Mouse (Mus musculus): ENCODE data around the gene Myh3. TPM values are rescaled to one million over a fixed set of nuclear protein-coding genes. Genes with fewer than 3 reads are reported as not detected.

Myh3 gene
- polyA plus RNA-seq, 1 experiment from 2014 or later: 0.30 TPM

- H3K27ac ChIP-seq (ENCODE audit: low read depth): no peak overlapping the region
- H3K9ac ChIP-seq (ENCODE audit: low read length): no peak overlapping the region
- no peaks in the 10 kb centered on the region for H3K4me1 ChIP-seq (replicated peaks; ENCODE audit: control insufficient read depth, insufficient read depth, low read length)
- WGBS: 83% methylated on average over 6 of the region's 6 CpGs
- no peaks in the 10 kb centered on the region for H3K27me3 ChIP-seq (replicated peaks; ENCODE audit: control insufficient read depth, insufficient read depth, low read length)
- no peak overlapping the region for H3K4me3 ChIP-seq (ENCODE audit: low read depth, low read length)
- H3K36me3 ChIP-seq (ENCODE audit: control insufficient read depth, insufficient read depth, low read length): no peaks in the 10 kb centered on the region
- ATAC-seq (replicated peaks; ENCODE audit: low FRiP score, low TSS enrichment, low read depth) (no peak), DNase-seq (ENCODE audit: low spot score) (no peak)
- no peak overlapping the region for H3K4me2 ChIP-seq (ENCODE audit: low read length)
- no peaks in the 10 kb centered on the region for H3K9me3 ChIP-seq (ENCODE audit: control insufficient read depth, low read length)
Observed at GRCm38 (mm10) chr11:67134654-67135053, 56.6 kb downstream of the Myh3 start.

DNA sequence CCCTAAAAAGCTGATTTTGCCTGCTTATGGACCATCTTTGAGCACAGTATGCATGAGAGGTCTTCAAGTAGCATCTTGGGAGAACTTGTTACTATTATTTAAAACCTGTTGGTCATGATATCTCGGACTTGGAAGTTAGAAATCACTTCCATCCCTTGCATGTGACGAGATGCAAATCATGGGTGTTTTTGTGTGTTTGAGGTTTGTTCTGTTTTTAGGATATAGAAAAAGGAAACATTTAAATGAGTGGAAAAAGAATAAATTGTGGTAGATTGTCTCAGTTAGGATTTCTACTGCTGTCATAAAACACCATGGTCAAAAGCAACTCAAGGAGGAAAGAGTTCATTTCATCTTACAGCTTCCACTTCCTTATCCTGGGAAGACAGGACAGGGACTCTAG lies 57.4 kb downstream of the Myh3 start:
- Histone ChIP-seq H3K27me3 (replicated peaks; ENCODE audit: control insufficient read depth, insufficient read depth, low read length) (no peaks in the 10 kb centered on the region), H3K4me1 (replicated peaks; ENCODE audit: control insufficient read depth, insufficient read depth, low read length) (no peaks in the 10 kb centered on the region), H3K4me2 (ENCODE audit: low read length) (no peak overlapping the region), H3K9ac (ENCODE audit: low read length) (no peak overlapping the region), H3K36me3 (ENCODE audit: control insufficient read depth, insufficient read depth, low read length) (no peaks in the 10 kb centered on the region), H3K27ac (ENCODE audit: low read depth) (no peak overlapping the region), H3K9me3 (ENCODE audit: control insufficient read depth, low read length) (no peaks in the 10 kb centered on the region), H3K4me3 (ENCODE audit: low read depth, low read length) (no peak overlapping the region)
- DNase-seq (ENCODE audit: low spot score) (no peak), ATAC-seq (replicated peaks; ENCODE audit: low FRiP score, low TSS enrichment, low read depth) (no peak)
- WGBS: 88% methylated on average over 2 of the region's 2 CpGs

GRCm38 (mm10) chr11:67139556-67139955 lies 61.5 kb downstream of the Myh3 start:
- DNase-seq (ENCODE audit: low spot score) (no peak), ATAC-seq (replicated peaks; ENCODE audit: low FRiP score, low TSS enrichment, low read depth) (no peak)
- Histone ChIP-seq H3K9me3 (ENCODE audit: control insufficient read depth, low read length) (no peaks in the 10 kb centered on the region), H3K36me3 (ENCODE audit: control insufficient read depth, insufficient read depth, low read length) (no peaks in the 10 kb centered on the region), H3K27ac (ENCODE audit: low read depth) (no peak overlapping the region), H3K4me1 (replicated peaks; ENCODE audit: control insufficient read depth, insufficient read depth, low read length) (no peaks in the 10 kb centered on the region), H3K27me3 (replicated peaks; ENCODE audit: control insufficient read depth, insufficient read depth, low read length) (no peaks in the 10 kb centered on the region), H3K4me2 (ENCODE audit: low read length) (no peak overlapping the region), H3K4me3 (ENCODE audit: low read depth, low read length) (no peak overlapping the region), H3K9ac (ENCODE audit: low read length) (no peak overlapping the region)
- 60% methylated on average over 8 of the region's 8 CpGs for WGBS

- DNase-seq (ENCODE audit: low spot score): no peak
- ATAC-seq (replicated peaks; ENCODE audit: low FRiP score, low TSS enrichment, low read depth): no peak
- H3K27ac ChIP-seq (ENCODE audit: low read depth): no peak overlapping the region
- H3K4me1 ChIP-seq (replicated peaks; ENCODE audit: control insufficient read depth, insufficient read depth, low read length): no peaks in the 10 kb centered on the region
- H3K4me2 ChIP-seq (ENCODE audit: low read length): no peak overlapping the region
- 60% methylated on average over 5 of the region's 5 CpGs for WGBS
- no peak overlapping the region for H3K4me3 ChIP-seq (ENCODE audit: low read depth, low read length)
- H3K9me3 ChIP-seq (ENCODE audit: control insufficient read depth, low read length): no peaks in the 10 kb centered on the region
- H3K9ac ChIP-seq (ENCODE audit: low read length): no peak overlapping the region
- no peaks in the 10 kb centered on the region for H3K27me3 ChIP-seq (replicated peaks; ENCODE audit: control insufficient read depth, insufficient read depth, low read length)
- H3K36me3 ChIP-seq (ENCODE audit: control insufficient read depth, insufficient read depth, low read length): no peaks in the 10 kb centered on the region
Observed at GRCm38 (mm10) chr11:67140175-67140574, 62.1 kb downstream of the Myh3 start.

GRCm38 (mm10) chr11:67141031-67141430 lies 62.9 kb downstream of the Myh3 start:
- Histone ChIP-seq H3K9ac (ENCODE audit: low read length) (no peak overlapping the region), H3K4me3 (ENCODE audit: low read depth, low read length) (no peak overlapping the region), H3K4me1 (replicated peaks; ENCODE audit: control insufficient read depth, insufficient read depth, low read length) (no peaks in the 10 kb centered on the region), H3K27ac (ENCODE audit: low read depth) (no peak overlapping the region), H3K36me3 (ENCODE audit: control insufficient read depth, insufficient read depth, low read length) (no peaks in the 10 kb centered on the region), H3K27me3 (replicated peaks; ENCODE audit: control insufficient read depth, insufficient read depth, low read length) (no peaks in the 10 kb centered on the region), H3K9me3 (ENCODE audit: control insufficient read depth, low read length) (no peaks in the 10 kb centered on the region), H3K4me2 (ENCODE audit: low read length) (no peak overlapping the region)
- no peak for DNase-seq (ENCODE audit: low spot score)
- ATAC-seq (replicated peaks; ENCODE audit: low FRiP score, low TSS enrichment, low read depth): no peak
- 66% methylated on average over 6 of the region's 6 CpGs for whole genome bisulfite sequencing

- no peak for ATAC-seq (replicated peaks; ENCODE audit: low FRiP score, low TSS enrichment, low read depth)
- WGBS: 48% methylated on average over 4 of the region's 4 CpGs
Observed at GRCm38 (mm10) chr11:67142047-67142446, 63.9 kb downstream of the Myh3 start.

GRCm38 (mm10) chr11:67143065-67143464 lies 65.0 kb downstream of the Myh3 start:
- Histone ChIP-seq H3K4me2 (ENCODE audit: low read length) (no peak overlapping the region), H3K27me3 (replicated peaks; ENCODE audit: control insufficient read depth, insufficient read depth, low read length) (no peaks in the 10 kb centered on the region), H3K27ac (ENCODE audit: low read depth) (no peak overlapping the region), H3K4me3 (ENCODE audit: low read depth, low read length) (no peak overlapping the region), H3K9ac (ENCODE audit: low read length) (no peak overlapping the region), H3K9me3 (ENCODE audit: control insufficient read depth, low read length) (no peaks in the 10 kb centered on the region), H3K36me3 (ENCODE audit: control insufficient read depth, insufficient read depth, low read length) (no peaks in the 10 kb centered on the region), H3K4me1 (replicated peaks; ENCODE audit: control insufficient read depth, insufficient read depth, low read length) (no peaks in the 10 kb centered on the region)
- WGBS: 85% methylated on average over 5 of the region's 5 CpGs
- no peak for DNase-seq (ENCODE audit: low spot score)
- no peak for ATAC-seq (replicated peaks; ENCODE audit: low FRiP score, low TSS enrichment, low read depth)

More at GRCm38 (mm10) chr11:67142047-67142446, 63.9 kb downstream of the Myh3 start:
- no peaks in the 10 kb centered on the region for H3K9me3 ChIP-seq (ENCODE audit: control insufficient read depth, low read length)
- DNase-seq (ENCODE audit: low spot score): no peak
- no peak overlapping the region for H3K4me3 ChIP-seq (ENCODE audit: low read depth, low read length)
- no peaks in the 10 kb centered on the region for H3K4me1 ChIP-seq (replicated peaks; ENCODE audit: control insufficient read depth, insufficient read depth, low read length)
- no peak overlapping the region for H3K27ac ChIP-seq (ENCODE audit: low read depth)
- no peak overlapping the region for H3K9ac ChIP-seq (ENCODE audit: low read length)
- no peak overlapping the region for H3K4me2 ChIP-seq (ENCODE audit: low read length)
- H3K36me3 ChIP-seq (ENCODE audit: control insufficient read depth, insufficient read depth, low read length): no peaks in the 10 kb centered on the region
- H3K27me3 ChIP-seq (replicated peaks; ENCODE audit: control insufficient read depth, insufficient read depth, low read length): no peaks in the 10 kb centered on the region

GRCm38 (mm10) chr11:67143863-67144498 lies 65.9 kb downstream of the Myh3 start:
- H3K27ac ChIP-seq (ENCODE audit: low read depth): no peak overlapping the region
- DNase-seq (ENCODE audit: low spot score): no peak

GRCm38 (mm10) chr11:67144559-67145265 lies 66.6 kb downstream of the Myh3 start:
- Histone ChIP-seq H3K27me3 (replicated peaks; ENCODE audit: control insufficient read depth, insufficient read depth, low read length) (no peaks in the 10 kb centered on the region), H3K36me3 (ENCODE audit: control insufficient read depth, insufficient read depth, low read length) (no peaks in the 10 kb centered on the region), H3K9me3 (ENCODE audit: control insufficient read depth, low read length) (no peaks in the 10 kb centered on the region), H3K4me3 (ENCODE audit: low read depth, low read length) (no peak overlapping the region), H3K9ac (ENCODE audit: low read length) (no peak overlapping the region), H3K4me2 (ENCODE audit: low read length) (no peak overlapping the region), H3K4me1 (replicated peaks; ENCODE audit: control insufficient read depth, insufficient read depth, low read length) (no peaks in the 10 kb centered on the region), H3K27ac (ENCODE audit: low read depth) (no peak overlapping the region)
- DNase-seq (ENCODE audit: low spot score) (no peak), ATAC-seq (replicated peaks; ENCODE audit: low FRiP score, low TSS enrichment, low read depth) (no peak)
- 76% methylated on average over 6 of the region's 6 CpGs for WGBS

More at GRCm38 (mm10) chr11:67143863-67144498, 65.9 kb downstream of the Myh3 start:
- no peak overlapping the region for H3K4me3 ChIP-seq (ENCODE audit: low read depth, low read length)
- no peaks in the 10 kb centered on the region for H3K27me3 ChIP-seq (replicated peaks; ENCODE audit: control insufficient read depth, insufficient read depth, low read length)
- no peak overlapping the region for H3K9ac ChIP-seq (ENCODE audit: low read length)
- 90% methylated on average over 4 of the region's 4 CpGs for WGBS
- no peak overlapping the region for H3K4me2 ChIP-seq (ENCODE audit: low read length)
- ATAC-seq (replicated peaks; ENCODE audit: low FRiP score, low TSS enrichment, low read depth): no peak
- no peaks in the 10 kb centered on the region for H3K4me1 ChIP-seq (replicated peaks; ENCODE audit: control insufficient read depth, insufficient read depth, low read length)
- no peaks in the 10 kb centered on the region for H3K9me3 ChIP-seq (ENCODE audit: control insufficient read depth, low read length)
- H3K36me3 ChIP-seq (ENCODE audit: control insufficient read depth, insufficient read depth, low read length): no peaks in the 10 kb centered on the region
